Mouse (Mus musculus): ENCODE data around the gene Ccdc86. TPM values are rescaled to one million over a fixed set of nuclear protein-coding genes. Genes with fewer than 3 reads are reported as not detected.

Ccdc86 gene
- total RNA-seq, 1 experiment from 2014 or later: 14.5 TPM

DNA sequence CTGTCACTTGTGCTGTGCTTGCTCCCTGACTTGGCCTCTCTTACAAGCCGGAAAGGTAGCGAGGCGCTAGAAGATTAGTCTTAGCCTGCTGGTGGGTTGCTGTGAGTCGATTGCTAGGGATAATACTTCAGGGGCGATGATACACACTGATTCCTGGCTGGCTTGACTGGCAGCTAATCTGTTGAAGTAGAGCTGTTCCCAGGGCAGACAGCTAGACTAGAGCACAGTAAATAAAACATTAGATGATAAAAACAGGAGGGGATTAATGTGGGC lies 43.4 kb downstream of the Ccdc86 start:
- no peak for DNase-seq

GRCm38 (mm10) chr19:10904927-10905727 lies 43.9 kb downstream of the Ccdc86 start:
- DNase-seq: peak; percentile 70

- no peak for DNase-seq
Observed at GRCm38 (mm10) chr19:10904512-10904911, 44.6 kb downstream of the Ccdc86 start.

GRCm38 (mm10) chr19:10901046-10901445 lies 48.0 kb downstream of the Ccdc86 start:
- DNase-seq: no peak

GRCm38 (mm10) chr19:10900315-10900714 lies 48.8 kb downstream of the Ccdc86 start:
- DNase-seq: no peak

DNA sequence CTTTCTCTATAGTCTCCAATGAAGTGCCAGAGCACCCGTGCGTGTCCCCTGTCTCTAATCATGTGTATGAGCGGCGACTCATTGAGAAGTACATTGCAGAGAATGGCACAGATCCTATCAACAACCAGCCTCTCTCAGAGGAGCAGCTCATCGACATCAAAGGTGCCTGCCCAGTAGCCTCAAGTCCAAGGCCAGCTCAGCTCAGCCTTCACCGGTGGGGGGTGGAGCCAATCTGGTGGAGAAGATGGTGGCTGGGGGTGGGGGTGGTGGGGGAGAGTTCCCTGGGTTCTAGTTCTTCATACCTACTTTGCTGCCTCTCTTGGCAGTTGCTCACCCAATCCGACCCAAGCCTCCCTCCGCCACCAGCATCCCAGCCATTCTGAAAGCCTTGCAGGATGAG lies 51.6 kb downstream of the Ccdc86 start:
- no peak for DNase-seq

- DNase-seq: no peak
Observed at GRCm38 (mm10) chr19:10896849-10897248, 52.2 kb downstream of the Ccdc86 start.

DNA sequence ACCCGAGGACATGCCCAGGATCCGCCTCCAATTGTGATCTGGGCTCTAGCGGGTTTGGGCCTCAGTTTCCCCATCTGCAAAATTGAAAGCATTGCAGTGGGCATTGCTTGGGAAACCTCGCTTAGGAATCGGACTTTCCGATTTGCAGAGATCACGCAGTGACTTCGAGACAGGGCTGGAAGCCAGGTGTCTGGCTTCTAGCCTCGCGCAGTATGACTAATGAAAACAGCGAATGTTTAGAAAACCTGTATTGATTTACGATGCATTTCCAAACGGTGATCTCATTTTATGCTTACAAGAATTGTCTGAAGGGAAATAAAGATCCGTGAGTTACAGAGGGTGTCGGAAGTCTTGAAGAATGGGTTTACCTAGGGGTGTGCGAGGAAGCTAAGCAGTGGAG lies 53.4 kb downstream of the Ccdc86 start:
- DNase-seq: peak; percentile 29

DNA sequence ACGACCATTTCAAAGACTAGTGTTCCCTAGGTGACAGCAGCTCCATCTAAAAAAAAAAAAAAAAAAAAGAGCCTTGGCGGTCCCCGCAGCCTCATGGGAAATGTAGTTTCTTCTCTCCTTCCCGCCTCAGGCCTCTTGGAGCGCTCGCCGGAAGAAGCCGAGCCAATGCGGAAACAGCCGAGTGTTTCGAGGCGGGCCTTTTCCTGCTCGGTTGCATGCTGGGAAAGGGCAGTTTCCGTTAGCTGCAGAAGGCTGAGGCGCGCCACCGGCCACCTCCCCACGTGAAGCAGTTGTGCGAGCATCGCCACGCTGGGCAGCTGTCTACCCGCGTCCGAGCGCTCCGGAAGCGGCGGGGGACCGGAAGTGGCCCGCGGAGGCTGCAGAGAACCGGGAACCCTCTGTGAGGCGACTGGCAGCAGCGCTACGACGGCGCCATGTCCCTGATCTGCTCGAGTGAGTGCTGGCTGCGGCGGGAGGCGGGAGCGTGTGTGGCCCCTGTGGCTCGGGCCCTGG lies 54.0 kb downstream of the Ccdc86 start, which contains the start of gene Prpf19:
Prpf19 (plus strand) TSS at position 216 of the 513 bp plus-strand sequence.
- peak; percentile 96 for DNase-seq

DNA sequence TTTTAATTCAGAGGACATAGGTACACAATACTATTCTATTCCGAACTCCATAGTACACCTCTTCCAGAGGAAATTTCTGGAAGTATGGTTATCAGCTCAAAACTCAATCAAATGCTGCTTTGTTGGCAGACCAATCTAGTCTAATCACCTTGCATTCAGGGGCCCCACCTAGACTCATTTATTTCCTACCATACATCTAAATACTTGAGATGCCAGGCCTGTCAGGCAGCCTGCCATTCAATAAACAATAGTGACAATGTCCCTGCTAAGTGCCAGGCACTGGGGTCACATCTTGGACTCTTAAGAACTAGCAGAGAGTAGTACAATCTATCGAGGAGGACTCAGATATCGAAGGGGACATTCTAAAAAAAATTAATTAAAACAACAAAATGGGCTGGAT lies 56.9 kb downstream of the Ccdc86 start:
- no peak for DNase-seq

Other genes with a start within 250 kb of the Ccdc86 start
- 0.12 TPM in 1 of 2 replicates, not detected in the other for gene Cd5, start 210.3 kb downstream of the Ccdc86 start, total RNA-seq (2021)
- not detected in 2 replicates for gene Cd6, start 119.2 kb downstream of the Ccdc86 start, total RNA-seq (2021)
- gene Slc15a3, start 109.5 kb downstream of the Ccdc86 start, total RNA-seq (2021): 3.2 and 4.0 TPM in 2 replicates
- 30.5 and 32.8 TPM in 2 replicates for gene Tmem132a, start 79.3 kb downstream of the Ccdc86 start, total RNA-seq (2021)
- 143 and 161 TPM in 2 replicates for gene Tmem109, start 67.3 kb downstream of the Ccdc86 start, total RNA-seq (2021)
- gene Prpf19, start 54.0 kb downstream of the Ccdc86 start, total RNA-seq (2021): 196 and 223 TPM in 2 replicates
- not detected in 2 replicates for gene Zp1, start 28.6 kb downstream of the Ccdc86 start, total RNA-seq (2021)
- gene Ptgdr2, start 12.1 kb downstream of the Ccdc86 start, total RNA-seq (2021): 0.12 and 0.48 TPM in 2 replicates
- gene Ms4a10, start 25.4 kb upstream of the Ccdc86 start, total RNA-seq (2021): 30.9 and 39.3 TPM in 2 replicates
- not detected in 2 replicates for gene Ms4a15, start 44.0 kb upstream of the Ccdc86 start, total RNA-seq (2021)
- not detected in 2 replicates for gene Ms4a18, start 68.8 kb upstream of the Ccdc86 start, total RNA-seq (2021)
- 0.90 and 0.94 TPM in 2 replicates for gene Ms4a8a, start 131.8 kb upstream of the Ccdc86 start, total RNA-seq (2021)
- not detected in 2 replicates for gene 1700017D01Rik, start 181.6 kb upstream of the Ccdc86 start, total RNA-seq (2021)
- not detected in 2 replicates for gene 1700025F22Rik, start 216.1 kb upstream of the Ccdc86 start, total RNA-seq (2021)
- gene Ms4a13, start 247.5 kb upstream of the Ccdc86 start, total RNA-seq (2021): not detected in 2 replicates